Mouse (Mus musculus): Measurements from ENCODE around the gene Cped1. TPM values are rescaled to one million over a fixed set of nuclear protein-coding genes. Genes with fewer than 3 reads are reported as not detected.

Gene Cped1
- total RNA-seq (2023) = 0.41 TPM

GRCm38 (mm10) chr6:21985732-21986540, at the start of gene Cped1:
TSS of gene Cped1 (plus strand) at chr6:21985916.

GRCm38 (mm10) chr6:21949226-21949731, 36.4 kb upstream of the Cped1 start, which contains the start of gene Ing3:
TSS of gene Ing3 (plus strand) at chr6:21949571.

GRCm38 (mm10) chr6:22288004-22288736, 302.5 kb downstream of the Cped1 start, which contains the start of gene Wnt16:
TSS of gene Wnt16 (plus strand) at chr6:22288227.

Other genes starting within 250 kb of the Cped1 start
- gene Tspan12, start 133.4 kb upstream of the Cped1 start, total RNA-seq (2023) = 1.1 TPM
- 123 TPM for gene Ing3, start 36.3 kb upstream of the Cped1 start, total RNA-seq (2023)

Data from CD4-positive naive resting alpha-beta T cell, adult 76 days (primary cell).